Mouse (Mus musculus): Measurements from ENCODE around the gene Hnrnpab.
A peak's percentile ranks its signal among the peaks of the same experiment; 100 is the strongest.

Gene Hnrnpab

GRCm38 (mm10) chr11:51606447-51607095 lies at the start of gene Hnrnpab:
Gene Hnrnpab (minus strand): TSS chr11:51606847.
- peak; percentile 97 for ATAC-seq (ENCODE audit: insufficient number of reproducible peaks, low FRiP score, low TSS enrichment)

- ATAC-seq (ENCODE audit: insufficient number of reproducible peaks, low FRiP score, low TSS enrichment): no peak
Measured at GRCm38 (mm10) chr11:51654891-51655290, 48.2 kb upstream of the Hnrnpab start.

GRCm38 (mm10) chr11:51653736-51654135 lies 47.1 kb upstream of the Hnrnpab start:
- ATAC-seq (ENCODE audit: insufficient number of reproducible peaks, low FRiP score, low TSS enrichment): no peak

GRCm38 (mm10) chr11:51652889-51653418 lies 46.3 kb upstream of the Hnrnpab start:
- no peak for ATAC-seq (ENCODE audit: insufficient number of reproducible peaks, low FRiP score, low TSS enrichment)

GRCm38 (mm10) chr11:51650691-51651515 lies 44.3 kb upstream of the Hnrnpab start, which contains the start of the genes N4bp3 and D930048N14Rik:
Gene N4bp3 (minus strand): TSS chr11:51650842.
Gene D930048N14Rik (plus strand): TSS chr11:51650954.
- 0 out of 2 replicates have a peak, but pooled peaks have one; percentile 40 for ATAC-seq (ENCODE audit: insufficient number of reproducible peaks, low FRiP score, low TSS enrichment)

GRCm38 (mm10) chr11:51650261-51650660 lies 43.6 kb upstream of the Hnrnpab start:
- ATAC-seq (ENCODE audit: insufficient number of reproducible peaks, low FRiP score, low TSS enrichment): no peak

GRCm38 (mm10) chr11:51649889-51650199 lies 43.2 kb upstream of the Hnrnpab start:
- ATAC-seq (ENCODE audit: insufficient number of reproducible peaks, low FRiP score, low TSS enrichment): no peak

- ATAC-seq (ENCODE audit: insufficient number of reproducible peaks, low FRiP score, low TSS enrichment): no peak
Measured at GRCm38 (mm10) chr11:51649111-51649888, 42.7 kb upstream of the Hnrnpab start.

GRCm38 (mm10) chr11:51648566-51648965 lies 41.9 kb upstream of the Hnrnpab start:
- no peak for ATAC-seq (ENCODE audit: insufficient number of reproducible peaks, low FRiP score, low TSS enrichment)

GRCm38 (mm10) chr11:51646751-51647667 lies 40.4 kb upstream of the Hnrnpab start:
- no peak for ATAC-seq (ENCODE audit: insufficient number of reproducible peaks, low FRiP score, low TSS enrichment)

- ATAC-seq (ENCODE audit: insufficient number of reproducible peaks, low FRiP score, low TSS enrichment): no peak
Measured at GRCm38 (mm10) chr11:51646245-51646644, 39.6 kb upstream of the Hnrnpab start.

- ATAC-seq (ENCODE audit: insufficient number of reproducible peaks, low FRiP score, low TSS enrichment): no peak
Measured at GRCm38 (mm10) chr11:51645293-51645692, 38.6 kb upstream of the Hnrnpab start.

GRCm38 (mm10) chr11:51644217-51644616 lies 37.6 kb upstream of the Hnrnpab start:
- no peak for ATAC-seq (ENCODE audit: insufficient number of reproducible peaks, low FRiP score, low TSS enrichment)

GRCm38 (mm10) chr11:51643761-51644160 lies 37.1 kb upstream of the Hnrnpab start:
- peak; percentile 32; the same call in 1 of the 2 replicates for ATAC-seq (ENCODE audit: insufficient number of reproducible peaks, low FRiP score, low TSS enrichment)

- peak; percentile 57; the same call in 1 of the 2 replicates for ATAC-seq (ENCODE audit: insufficient number of reproducible peaks, low FRiP score, low TSS enrichment)
Measured at GRCm38 (mm10) chr11:51643202-51643601, 36.6 kb upstream of the Hnrnpab start.

GRCm38 (mm10) chr11:51640748-51641147 lies 34.1 kb upstream of the Hnrnpab start:
- ATAC-seq (ENCODE audit: insufficient number of reproducible peaks, low FRiP score, low TSS enrichment): no peak

GRCm38 (mm10) chr11:51638497-51638896 lies 31.9 kb upstream of the Hnrnpab start:
- ATAC-seq (ENCODE audit: insufficient number of reproducible peaks, low FRiP score, low TSS enrichment): no peak

GRCm38 (mm10) chr11:51637971-51638414 lies 31.3 kb upstream of the Hnrnpab start:
- no peak for ATAC-seq (ENCODE audit: insufficient number of reproducible peaks, low FRiP score, low TSS enrichment)

- ATAC-seq (ENCODE audit: insufficient number of reproducible peaks, low FRiP score, low TSS enrichment): peak; percentile 42; the same call in 1 of the 2 replicates
Measured at GRCm38 (mm10) chr11:51636323-51636684, 29.7 kb upstream of the Hnrnpab start.
